Mouse (Mus musculus) forebrain, embryonic 11.5 days (tissue): ENCODE results near the gene Nek5. TPM values are rescaled to one million over a fixed set of nuclear protein-coding genes. Genes with fewer than 3 reads are reported as not detected.

Source experiments
- ATAC-seq: fragments of 200-750 bp; cut with Nextera tagmentation; replicated peaks from 2 replicates; pipeline ENCODE4 v1.8.0; 2017; ENCODE audit warnings: moderate TSS enrichment; ENCODE audit not compliant: low FRiP score
- DNase-seq: peaks from one replicate; pipeline ENCODE4 v3.0.0-alpha.2; 2017; ENCODE audit warnings: low spot score
- H3K27ac ChIP-seq: fragments of 300-500 bp; sonication (generic); 2 replicates; pipeline ENCODE4 v1.5.1; 2014; ENCODE audit warnings: low read depth, low read length
- H3K27me3 ChIP-seq: fragments of 300-500 bp; sonication (generic); 2 replicates; pipeline ENCODE4 v1.6.1; 2014; ENCODE audit warnings: mild to moderate bottlenecking, low read length, mixed read lengths; ENCODE audit not compliant: control insufficient read depth, insufficient read depth
- H3K36me3 ChIP-seq: fragments of 300-500 bp; sonication (generic); 2 replicates; pipeline ENCODE4 v1.6.1; 2014; ENCODE audit warnings: mild to moderate bottlenecking, low read length, moderate library complexity, mixed read lengths; ENCODE audit not compliant: control insufficient read depth, insufficient read depth
- H3K4me1 ChIP-seq: fragments of 300-500 bp; sonication (generic); replicated peaks from 2 replicates; pipeline ENCODE4 v1.6.1; 2014; ENCODE audit warnings: low read length, mixed read lengths; ENCODE audit not compliant: control insufficient read depth, insufficient read depth
- H3K4me2 ChIP-seq: fragments of 300-500 bp; sonication (generic); 2 replicates; pipeline ENCODE4 v1.6.1; 2014; ENCODE audit warnings: low read depth, mild to moderate bottlenecking, low read length, moderate library complexity, mixed read lengths; ENCODE audit not compliant: severe bottlenecking
- H3K4me3 ChIP-seq: fragments of 300-500 bp; sonication (generic); 2 replicates; pipeline ENCODE4 v1.5.1; 2014; ENCODE audit warnings: low read depth, low read length
- H3K9ac ChIP-seq: fragments of 300-500 bp; sonication (generic); 2 replicates; pipeline ENCODE4 v1.6.1; 2014; ENCODE audit warnings: low read length
- H3K9me3 ChIP-seq: fragments of 300-500 bp; sonication (generic); 2 replicates; pipeline ENCODE4 v1.6.1; 2016; ENCODE audit warnings: low read length, mixed read lengths; ENCODE audit not compliant: control insufficient read depth
- WGBS: fragments of 180-500 bp; shearing (Covaris S2); extraction: QIAGEN DNeasy Blood & Tissue Kit; methylation state at CpG from one replicate; pipeline ENCODE4 v1.1.7; 2014; 5-methylcytosine and 5-hydroxymethylcytosine counted together
- polyA plus RNA-seq: library from polyadenylated mRNA; unstranded; fragments of >200 nt; fragmentation: Nextera tagmentation; extraction: Ambion mirVana; gene quantifications from 2 replicates; pipeline ENCODE4 v1.2.1, GENCODE M21; 2014

Gene Nek5
- polyA plus RNA-seq, 1 experiment from 2014 or later = 0.24 TPM

DNA sequence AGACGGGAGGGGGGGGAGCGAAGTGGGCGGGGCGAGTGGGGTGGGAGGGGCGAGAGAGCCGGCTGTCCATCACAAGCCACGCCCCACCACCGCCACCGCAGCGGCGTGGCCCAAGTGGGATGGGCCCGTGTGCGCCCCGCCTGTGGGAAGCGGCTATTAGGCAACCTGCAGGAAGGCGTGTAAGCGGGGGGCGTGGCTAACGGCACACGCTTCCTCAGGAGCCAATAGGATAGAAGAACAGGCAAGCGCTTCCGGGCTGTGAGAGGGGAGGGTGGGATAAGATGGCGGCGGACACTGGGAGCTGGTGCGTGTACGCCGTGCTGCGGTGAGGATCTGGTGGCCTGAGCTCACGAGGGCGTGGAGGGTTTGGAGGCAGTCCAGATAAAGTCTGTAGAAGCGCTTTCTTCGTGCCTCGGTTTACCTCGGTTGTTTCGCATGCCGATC is 64.4 kb downstream of the Nek5 start, which contains the start of gene Alg11:
Alg11 (plus strand) TSS at position 276 of the 444 bp plus-strand sequence.
- Histone ChIP-seq H3K36me3 (peaks cover 6% of the 10 kb centered on the region; the same call in 1 of the 2 replicates), H3K4me1 (no peaks in the 10 kb centered on the region; the same call in 1 of the 2 replicates), H3K9me3 (no peaks in the 10 kb centered on the region), H3K4me3 (peak within 1 kb of the TSS; percentile 61), H3K9ac (peak within 1 kb of the TSS; percentile 68), H3K4me2 (peak within 1 kb of the TSS; percentile 84), H3K27me3 (peaks cover 5% of the 10 kb centered on the region; the same call in 1 of the 2 replicates), H3K27ac (0 out of 2 replicates have a peak within 1 kb of the TSS, but pooled peaks have one; percentile 12)
- peak; percentile 99 for DNase-seq
- peak; percentile 100 for ATAC-seq
- WGBS = under 1% methylated on average over 32 of the region's 36 CpGs

DNA sequence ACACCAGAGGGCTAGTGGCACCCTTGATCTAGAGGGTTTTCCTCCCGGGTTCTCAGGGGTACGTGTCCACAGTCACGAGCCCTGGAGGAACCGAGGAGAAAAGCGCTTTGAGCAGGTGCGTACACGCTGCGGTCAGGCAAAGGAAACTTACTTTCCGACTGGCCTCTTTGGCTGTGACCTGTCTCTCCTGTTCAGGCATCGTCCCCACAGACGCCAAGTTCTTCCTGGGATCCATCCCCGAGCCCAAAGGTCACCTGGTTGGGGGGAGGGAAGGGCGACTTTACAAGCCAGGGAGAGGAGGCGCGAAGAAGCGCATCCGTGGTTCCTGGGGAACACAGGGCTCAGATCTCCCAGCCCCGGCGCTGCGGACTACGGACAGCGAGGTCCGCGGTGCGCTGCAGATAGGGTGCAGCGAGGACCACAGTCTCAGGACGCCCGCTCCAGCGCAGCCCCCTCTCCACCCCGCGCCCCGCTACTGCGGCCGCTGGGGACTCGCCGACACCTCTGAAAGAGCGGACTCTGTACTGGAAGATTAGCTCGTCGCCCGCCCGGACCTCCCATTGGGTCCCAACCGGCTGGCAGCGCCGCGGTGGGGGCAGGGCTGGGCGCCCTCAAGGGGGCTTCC is 64.9 kb downstream of the Nek5 start, which contains the start of gene Atp7b:
Atp7b (minus strand) TSS at position 485 of the 625 bp plus-strand sequence.
- Histone ChIP-seq H3K27ac (0 out of 2 replicates have a peak within 1 kb of the TSS, but pooled peaks have one; percentile 12), H3K36me3 (peaks cover under 1% of the 10 kb centered on the region; the same call in 1 of the 2 replicates), H3K4me1 (no peaks in the 10 kb centered on the region; the same call in 1 of the 2 replicates), H3K9ac (peak within 1 kb of the TSS; percentile 68), H3K4me2 (peak within 1 kb of the TSS; percentile 84), H3K27me3 (peaks cover 5% of the 10 kb centered on the region; the same call in 1 of the 2 replicates), H3K4me3 (peak within 1 kb of the TSS; percentile 61), H3K9me3 (no peaks in the 10 kb centered on the region)
- peak; percentile 92 for ATAC-seq
- no peak for DNase-seq
- 2% methylated on average over 42 of the region's 46 CpGs for WGBS

DNA sequence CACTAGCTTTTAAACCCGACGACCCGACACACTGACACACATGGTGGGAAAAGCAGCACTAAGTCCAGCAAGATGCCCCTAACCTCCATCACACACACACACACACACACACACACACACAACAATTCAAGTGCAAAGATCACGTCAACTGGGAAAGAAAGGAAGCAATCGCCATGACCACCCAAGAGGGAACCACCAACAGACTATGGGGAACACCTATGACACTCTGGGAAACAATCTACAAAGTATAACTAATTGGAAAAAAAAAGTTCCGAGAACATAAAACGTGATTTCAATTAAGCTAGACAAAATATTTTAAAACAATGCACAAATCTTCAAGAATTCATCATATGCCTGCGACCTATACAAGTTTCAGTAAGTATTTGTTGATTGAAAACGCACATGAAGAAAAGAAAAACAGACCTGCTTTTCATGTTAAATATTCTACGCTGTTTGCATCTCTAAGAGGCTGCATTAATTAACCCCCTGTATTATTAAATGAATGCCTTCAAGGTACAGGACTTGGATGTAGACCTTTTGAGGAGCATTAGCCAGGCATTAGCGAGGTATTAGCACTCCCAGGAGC is 65.6 kb downstream of the Nek5 start:
- Histone ChIP-seq H3K4me2 (peak overlapping the region; percentile 84), H3K4me1 (no peaks in the 10 kb centered on the region; the same call in 1 of the 2 replicates), H3K36me3 (no peaks in the 10 kb centered on the region), H3K27me3 (peaks cover 5% of the 10 kb centered on the region; the same call in 1 of the 2 replicates), H3K9ac (no peak overlapping the region), H3K4me3 (peak overlapping the region; percentile 61), H3K9me3 (no peaks in the 10 kb centered on the region), H3K27ac (no peak overlapping the region)
- 31% methylated on average over 11 of the region's 11 CpGs for WGBS
- DNase-seq = no peak
- ATAC-seq = no peak

DNA sequence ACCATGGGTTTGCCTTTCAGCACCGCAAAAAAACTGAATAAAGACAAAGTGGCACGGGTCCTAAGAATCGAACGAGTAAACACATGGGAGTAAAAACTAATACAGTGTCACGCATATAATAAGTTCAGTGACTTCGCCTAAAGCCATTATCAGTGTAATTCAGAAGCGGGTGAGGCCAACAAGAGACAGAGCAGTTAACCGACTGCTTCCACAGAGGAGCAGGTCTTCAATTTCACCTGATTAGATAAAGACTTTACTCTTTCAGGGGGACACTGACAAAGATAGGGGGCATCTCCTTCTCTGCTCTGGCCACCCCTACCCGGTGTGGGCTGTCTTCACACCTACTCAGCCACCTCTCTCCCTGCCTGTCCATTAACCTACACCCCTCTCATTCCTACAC is 66.5 kb downstream of the Nek5 start:
- DNase-seq = no peak
- no peaks in the 10 kb centered on the region for H3K9me3 ChIP-seq
- no peaks in the 10 kb centered on the region; the same call in 1 of the 2 replicates for H3K4me1 ChIP-seq
- H3K4me3 ChIP-seq = no peak overlapping the region
- ATAC-seq = no peak
- H3K9ac ChIP-seq = no peak overlapping the region
- peaks cover 5% of the 10 kb centered on the region; the same call in 1 of the 2 replicates for H3K27me3 ChIP-seq
- no peak overlapping the region for H3K4me2 ChIP-seq
- no peaks in the 10 kb centered on the region for H3K36me3 ChIP-seq
- H3K27ac ChIP-seq = no peak overlapping the region
- WGBS = 85% methylated on average over 9 of the region's 9 CpGs

DNA sequence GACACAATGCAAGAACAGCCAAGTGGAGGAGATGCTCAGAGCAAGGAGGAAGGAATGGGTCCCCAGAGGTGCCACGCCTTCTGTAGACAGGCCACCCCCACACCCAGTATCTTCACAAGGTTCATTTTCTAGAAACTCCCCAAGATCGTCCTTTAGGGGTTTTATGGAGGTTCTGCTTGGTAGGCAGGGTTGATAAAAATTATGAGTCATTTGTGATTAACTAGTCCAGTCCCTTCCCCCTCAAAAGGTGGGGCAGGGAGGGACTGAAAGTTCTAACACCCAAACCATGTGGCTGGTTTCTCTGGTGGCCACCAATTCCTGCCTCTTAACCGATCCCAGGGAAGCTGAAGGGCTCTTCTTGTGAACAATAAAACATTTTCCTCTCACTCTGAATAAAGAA is 68.0 kb downstream of the Nek5 start:
- Histone ChIP-seq H3K27ac (no peak overlapping the region), H3K4me3 (no peak overlapping the region), H3K4me2 (no peak overlapping the region), H3K27me3 (peaks cover 5% of the 10 kb centered on the region; the same call in 1 of the 2 replicates), H3K36me3 (no peaks in the 10 kb centered on the region), H3K4me1 (no peaks in the 10 kb centered on the region; the same call in 1 of the 2 replicates), H3K9ac (no peak overlapping the region), H3K9me3 (no peaks in the 10 kb centered on the region)
- no peak for ATAC-seq
- no peak for DNase-seq
- WGBS = 79% methylated on average over 3 of the region's 3 CpGs

DNA sequence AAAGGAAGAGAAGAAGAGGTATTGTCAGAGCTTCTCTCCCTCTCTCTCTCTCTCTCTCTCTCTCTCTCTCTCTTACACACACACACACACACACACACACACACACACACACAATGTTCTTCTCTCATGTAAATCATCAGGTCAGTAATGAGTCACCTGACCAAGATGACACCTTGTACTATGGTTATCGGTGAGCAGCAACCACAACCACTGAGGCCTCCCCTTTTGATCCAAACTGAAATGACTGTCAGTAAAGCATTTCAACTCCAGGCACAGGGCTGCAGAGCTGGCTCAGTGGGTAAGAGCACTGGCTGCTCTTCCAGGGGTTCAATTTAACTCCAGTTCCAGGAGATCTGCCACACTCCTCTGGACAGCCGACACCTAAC is 69.4 kb downstream of the Nek5 start:
- Histone ChIP-seq H3K9ac (no peak overlapping the region), H3K4me1 (no peaks in the 10 kb centered on the region; the same call in 1 of the 2 replicates), H3K4me3 (no peak overlapping the region), H3K27me3 (peaks cover 5% of the 10 kb centered on the region; the same call in 1 of the 2 replicates), H3K9me3 (no peaks in the 10 kb centered on the region), H3K27ac (no peak overlapping the region), H3K4me2 (no peak overlapping the region), H3K36me3 (no peaks in the 10 kb centered on the region)
- 95% methylated on average over 2 of the region's 2 CpGs for WGBS
- no peak for ATAC-seq
- DNase-seq = no peak

DNA sequence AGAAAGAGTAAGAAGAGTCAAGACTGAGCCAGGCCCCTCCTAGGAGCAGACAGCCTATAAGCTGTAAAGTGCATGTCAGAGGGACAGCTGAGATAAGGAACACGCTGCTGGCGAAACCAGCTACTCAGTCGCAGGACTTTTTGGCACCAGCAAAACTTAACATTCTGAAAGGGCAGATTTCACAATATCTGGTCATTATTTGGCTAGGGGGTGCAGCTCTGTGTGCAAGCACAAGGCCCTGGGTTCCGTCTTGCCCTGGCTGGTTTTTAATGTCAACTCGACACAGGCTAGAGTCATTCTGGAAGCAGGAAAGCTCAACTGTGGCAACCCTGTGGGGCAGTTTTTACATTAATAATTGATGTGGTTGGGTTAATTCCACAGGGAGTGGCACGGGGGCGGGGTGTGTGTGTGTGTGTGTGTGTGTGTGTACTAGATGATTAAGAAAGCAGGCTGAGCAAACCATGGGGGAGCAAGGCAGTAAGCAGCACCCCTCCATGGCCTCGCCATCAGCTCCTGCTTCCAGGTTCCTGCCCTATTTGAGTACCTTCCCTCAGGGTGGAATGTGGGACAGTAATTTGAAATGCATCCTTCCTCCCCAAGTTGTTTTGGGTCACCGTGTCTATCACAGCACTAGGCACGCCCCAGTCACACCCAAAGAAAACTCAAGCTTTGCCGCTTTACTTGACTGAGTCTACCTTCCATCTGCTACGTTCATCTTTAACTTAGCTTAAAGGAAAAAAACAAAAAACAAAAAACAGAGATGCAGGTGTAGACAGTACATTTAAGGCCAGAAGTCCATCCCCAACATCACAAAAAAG is 70.0 kb downstream of the Nek5 start:
- DNase-seq (no peak), ATAC-seq (no peak)
- H3K9me3 ChIP-seq = no peaks in the 10 kb centered on the region
- peaks cover 5% of the 10 kb centered on the region; the same call in 1 of the 2 replicates for H3K27me3 ChIP-seq
- no peaks in the 10 kb centered on the region for H3K36me3 ChIP-seq
- no peak overlapping the region for H3K27ac ChIP-seq
- 85% methylated on average over 12 of the region's 12 CpGs for WGBS
- H3K4me1 ChIP-seq = no peaks in the 10 kb centered on the region; the same call in 1 of the 2 replicates
- H3K4me2 ChIP-seq = no peak overlapping the region
- H3K9ac ChIP-seq = no peak overlapping the region
- no peak overlapping the region for H3K4me3 ChIP-seq
